Mouse (Mus musculus) midbrain, embryonic 12.5 days (tissue): Measurements from ENCODE around the gene Gprc5c. TPM values are rescaled to one million over a fixed set of nuclear protein-coding genes. Genes with fewer than 3 reads are reported as not detected.

Experiments used
- ATAC-seq: fragments of 200-750 bp; cut with Nextera tagmentation; 2 replicates; pipeline ENCODE4 v1.8.0; 2017; ENCODE audit warnings: low read depth, moderate TSS enrichment, moderate library complexity; ENCODE audit not compliant: low FRiP score
- H3K27ac ChIP-seq: fragments of 300-500 bp; sonication (generic); replicated peaks from 2 replicates; pipeline ENCODE4 v1.5.1; 2016; ENCODE audit warnings: mild to moderate bottlenecking
- H3K27me3 ChIP-seq: fragments of 300-500 bp; sonication (generic); 2 replicates; pipeline ENCODE4 v1.6.1; 2016; ENCODE audit warnings: mild to moderate bottlenecking
- H3K36me3 ChIP-seq: fragments of 300-500 bp; sonication (generic); 2 replicates; pipeline ENCODE4 v1.6.1; 2016
- H3K4me1 ChIP-seq: fragments of 300-500 bp; sonication (generic); 2 replicates; pipeline ENCODE4 v1.6.1; 2016
- H3K4me2 ChIP-seq: fragments of 300-500 bp; sonication (generic); replicated peaks from 2 replicates; pipeline ENCODE4 v1.6.1; 2016; ENCODE audit warnings: mild to moderate bottlenecking, moderate library complexity
- H3K4me3 ChIP-seq: fragments of 300-500 bp; sonication (generic); 2 replicates; pipeline ENCODE4 v1.5.1; 2016; ENCODE audit warnings: mild to moderate bottlenecking
- H3K9ac ChIP-seq: fragments of 300-500 bp; sonication (generic); replicated peaks from 2 replicates; pipeline ENCODE4 v1.6.1; 2016; ENCODE audit warnings: mild to moderate bottlenecking, moderate library complexity
- H3K9me3 ChIP-seq: fragments of 300-500 bp; sonication (generic); 2 replicates; pipeline ENCODE4 v1.6.1; 2016; ENCODE audit warnings: mild to moderate bottlenecking
- WGBS: fragments of 180-500 bp; shearing (Covaris S2); methylation state at CpG from one replicate; pipeline ENCODE4 v1.1.7; 2016; 5-methylcytosine and 5-hydroxymethylcytosine counted together
- polyA plus RNA-seq: library from polyadenylated mRNA; unstranded; fragments of >200 nt; fragmentation: Nextera tagmentation; extraction: Ambion mirVana; gene quantifications from 2 replicates; pipeline ENCODE4 v1.2.1, GENCODE M21; 2016

Gprc5c gene
- polyA plus RNA-seq, 1 experiment from 2014 or later, result 16.8 TPM

DNA sequence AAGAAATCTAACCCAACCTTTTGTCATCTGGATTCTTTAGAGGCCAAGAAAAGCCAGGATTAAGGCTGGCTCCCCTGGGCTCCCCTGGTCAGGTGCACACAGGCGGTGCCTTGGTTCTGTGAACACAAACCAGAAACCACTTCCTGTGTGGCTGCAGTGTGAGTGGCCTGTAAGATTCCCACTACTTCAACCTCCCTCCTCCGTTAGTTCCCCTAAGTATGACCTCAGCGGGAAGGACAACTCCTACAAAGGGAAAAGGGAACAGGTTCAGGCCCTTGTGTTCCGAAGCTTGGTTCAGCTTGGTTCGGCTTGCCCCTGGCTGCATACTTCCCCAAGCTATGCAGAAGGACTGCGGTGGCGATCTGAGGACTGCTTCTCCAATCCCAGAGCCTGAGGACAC is 32.8 kb upstream of the Gprc5c start:
- Histone ChIP-seq H3K4me1 (peaks cover 16% of the 10 kb centered on the region), H3K27ac (no peak overlapping the region), H3K27me3 (0 out of 2 replicates have a peak, but pooled peaks cover 6% of the 10 kb centered on the region), H3K36me3 (no peaks in the 10 kb centered on the region), H3K4me2 (no peak overlapping the region), H3K9ac (no peak overlapping the region), H3K9me3 (no peaks in the 10 kb centered on the region), H3K4me3 (no peak overlapping the region)
- 92% methylated on average over 7 of the region's 7 CpGs for WGBS
- ATAC-seq, result no peak

DNA sequence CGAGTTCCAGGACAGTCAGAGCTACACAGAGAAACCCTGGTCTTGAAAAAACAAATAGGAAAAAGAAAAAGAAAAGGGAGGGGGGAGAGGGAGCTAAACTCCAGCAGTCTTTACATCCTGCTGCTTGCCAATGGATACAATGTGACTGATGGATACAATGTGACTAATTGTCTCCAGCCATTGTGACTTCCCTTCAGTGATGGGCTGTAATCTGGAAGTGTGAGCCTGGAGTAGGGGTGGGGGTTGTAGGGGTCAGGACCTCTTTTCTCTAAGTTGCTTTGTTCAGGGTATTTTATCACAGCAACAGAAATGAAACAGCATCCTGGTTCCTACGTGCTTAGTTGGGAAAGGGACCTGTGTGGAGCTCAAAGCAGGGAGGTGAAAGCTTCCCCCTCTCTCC is 31.8 kb upstream of the Gprc5c start:
- H3K27me3 ChIP-seq, result 0 out of 2 replicates have a peak, but pooled peaks cover 8% of the 10 kb centered on the region
- H3K4me2 ChIP-seq, result no peak overlapping the region
- H3K4me3 ChIP-seq, result no peak overlapping the region
- no peaks in the 10 kb centered on the region for H3K36me3 ChIP-seq
- no peak for ATAC-seq
- H3K9ac ChIP-seq, result no peak overlapping the region
- H3K9me3 ChIP-seq, result no peaks in the 10 kb centered on the region
- WGBS, result 21% methylated on average over 2 of the region's 2 CpGs
- H3K27ac ChIP-seq, result no peak overlapping the region
- H3K4me1 ChIP-seq, result peaks cover 23% of the 10 kb centered on the region

DNA sequence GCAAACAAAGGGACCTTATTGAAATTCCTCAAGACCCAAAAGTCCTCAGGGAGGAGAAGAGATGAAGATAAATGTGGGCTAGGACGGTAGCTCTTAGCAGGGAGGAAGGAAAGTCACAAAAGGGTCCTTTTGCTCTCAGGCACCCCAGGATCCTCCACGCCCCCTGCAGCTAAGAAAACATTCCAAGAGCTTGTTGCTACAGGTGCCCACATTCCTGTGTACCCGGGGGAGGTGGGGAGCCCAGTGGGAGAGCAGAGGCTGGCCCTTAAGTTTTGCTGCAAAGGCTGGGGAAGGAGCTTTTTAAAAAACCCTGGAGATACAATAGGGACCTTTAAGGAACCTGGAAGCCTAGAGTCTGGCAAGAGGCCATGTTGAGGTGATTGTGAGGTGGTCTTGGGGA is 30.5 kb upstream of the Gprc5c start:
- Histone ChIP-seq H3K36me3 (no peaks in the 10 kb centered on the region), H3K4me1 (peaks cover 23% of the 10 kb centered on the region), H3K9me3 (no peaks in the 10 kb centered on the region), H3K4me3 (no peak overlapping the region), H3K4me2 (no peak overlapping the region), H3K9ac (no peak overlapping the region), H3K27ac (no peak overlapping the region), H3K27me3 (0 out of 2 replicates have a peak, but pooled peaks cover 11% of the 10 kb centered on the region)
- no peak for ATAC-seq
- 50% methylated on average over 3 of the region's 3 CpGs for WGBS

DNA sequence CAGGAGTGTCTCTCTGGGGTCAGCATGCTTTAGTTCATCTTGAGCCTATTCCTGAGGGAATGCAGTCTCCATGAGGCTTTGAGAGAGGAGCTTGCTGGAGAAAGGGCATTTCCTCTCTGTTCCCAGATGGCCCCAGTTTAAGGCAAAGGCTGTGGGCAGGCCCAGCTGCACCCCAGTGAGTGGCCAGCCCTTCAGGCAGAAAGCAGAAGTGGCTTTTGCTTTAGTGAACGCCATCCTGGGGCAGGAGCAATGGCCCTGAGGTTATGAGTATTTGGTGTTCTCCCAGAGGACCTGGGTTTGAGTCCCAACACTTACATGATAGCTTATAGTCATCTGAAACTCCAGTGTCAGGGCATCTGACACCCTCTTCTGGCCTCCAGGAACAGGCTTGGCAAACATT is 29.6 kb upstream of the Gprc5c start:
- no peak for ATAC-seq
- 75% methylated on average over 1 of the region's 1 CpGs for WGBS
- H3K4me2 ChIP-seq, result no peak overlapping the region
- no peak overlapping the region for H3K9ac ChIP-seq
- H3K36me3 ChIP-seq, result no peaks in the 10 kb centered on the region
- H3K4me3 ChIP-seq, result no peak overlapping the region
- H3K4me1 ChIP-seq, result peaks cover 23% of the 10 kb centered on the region
- 0 out of 2 replicates have a peak, but pooled peaks cover 11% of the 10 kb centered on the region for H3K27me3 ChIP-seq
- H3K9me3 ChIP-seq, result no peaks in the 10 kb centered on the region
- no peak overlapping the region for H3K27ac ChIP-seq

DNA sequence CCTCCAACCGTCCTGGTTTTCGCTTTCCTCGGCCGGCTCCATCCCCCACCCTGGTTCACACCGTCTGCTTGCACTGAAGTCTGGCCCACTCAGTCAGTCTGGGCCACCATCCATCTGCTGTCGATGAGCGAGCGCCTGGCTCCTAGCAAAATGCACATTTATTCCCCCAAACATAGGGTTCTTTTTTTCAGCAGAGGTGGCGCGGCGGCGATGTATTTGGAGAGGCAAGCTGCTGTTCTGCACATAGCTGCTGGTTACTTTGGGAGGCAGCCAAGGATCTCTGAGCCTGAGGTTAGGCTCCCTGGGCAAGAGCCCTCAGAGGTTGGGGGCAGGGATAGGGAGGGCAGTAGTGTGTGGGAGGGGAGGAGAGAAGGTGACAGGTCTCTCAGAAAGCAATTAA is 28.2 kb upstream of the Gprc5c start:
- WGBS, result 60% methylated on average over 12 of the region's 12 CpGs
- peaks cover 23% of the 10 kb centered on the region for H3K4me1 ChIP-seq
- H3K36me3 ChIP-seq, result no peaks in the 10 kb centered on the region
- H3K27ac ChIP-seq, result peak overlapping the region; percentile 25; the same call in 1 of the 2 replicates
- H3K4me2 ChIP-seq, result no peak overlapping the region
- no peak for ATAC-seq
- H3K27me3 ChIP-seq, result 0 out of 2 replicates have a peak, but pooled peaks cover 11% of the 10 kb centered on the region
- H3K4me3 ChIP-seq, result no peak overlapping the region
- H3K9me3 ChIP-seq, result no peaks in the 10 kb centered on the region
- no peak overlapping the region for H3K9ac ChIP-seq

DNA sequence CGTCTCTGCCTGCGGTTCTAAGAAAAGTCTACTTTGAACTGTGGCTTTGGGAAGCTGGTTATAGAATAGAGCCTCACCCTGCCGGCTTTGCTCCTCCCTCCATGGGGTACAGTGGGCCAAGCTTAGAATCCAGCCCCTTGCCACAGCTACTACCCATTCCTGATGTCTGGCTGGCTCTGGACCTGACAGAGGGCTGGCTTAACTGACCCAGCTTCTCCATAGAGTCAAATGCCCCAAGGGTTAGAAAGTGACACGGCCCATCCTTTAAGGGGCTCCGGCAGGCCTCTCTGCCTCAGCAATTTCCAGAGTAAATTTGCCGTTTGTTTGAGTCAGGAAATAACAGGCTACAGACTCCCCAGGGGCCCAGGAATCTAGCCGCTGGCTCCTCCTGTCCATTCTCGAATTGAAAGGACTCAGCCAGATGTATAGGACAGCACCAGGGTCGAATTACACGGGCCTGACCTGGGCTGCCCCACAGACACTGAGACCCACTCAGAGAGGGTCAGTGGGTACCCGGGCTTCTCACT is 27.7 kb upstream of the Gprc5c start:
- Histone ChIP-seq H3K9ac (no peak overlapping the region; the same call in 1 of the 2 replicates), H3K36me3 (no peaks in the 10 kb centered on the region), H3K4me1 (peaks cover 23% of the 10 kb centered on the region), H3K4me3 (no peak overlapping the region), H3K9me3 (no peaks in the 10 kb centered on the region), H3K27me3 (peaks cover 12% of the 10 kb centered on the region; the same call in 1 of the 2 replicates), H3K27ac (peak overlapping the region; percentile 25; the same call in 1 of the 2 replicates), H3K4me2 (no peak overlapping the region)
- WGBS, result under 1% methylated on average over 11 of the region's 11 CpGs
- no peak for ATAC-seq

DNA sequence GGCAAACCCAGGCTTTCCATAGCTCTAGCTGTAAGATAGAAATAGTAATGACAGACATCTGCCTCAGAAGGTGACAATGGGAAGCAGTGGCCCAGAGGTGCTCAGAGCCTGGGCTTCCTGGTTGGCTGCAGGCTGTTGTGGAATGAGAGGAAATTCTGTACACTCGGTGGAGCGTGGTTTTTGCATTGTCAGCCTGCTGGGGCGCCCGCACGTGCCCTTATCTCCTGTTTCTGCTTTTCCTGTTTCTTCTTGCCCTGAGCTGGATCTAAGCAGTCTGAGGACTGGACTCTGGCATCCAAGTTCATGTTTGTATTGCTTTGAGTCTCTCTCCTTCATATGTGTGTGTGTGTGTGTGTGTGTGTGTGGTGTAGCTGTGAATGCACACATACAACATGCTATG is 24.3 kb upstream of the Gprc5c start:
- Histone ChIP-seq H3K36me3 (no peaks in the 10 kb centered on the region), H3K4me3 (no peak overlapping the region), H3K27ac (no peak overlapping the region), H3K4me2 (no peak overlapping the region), H3K4me1 (peaks cover 32% of the 10 kb centered on the region), H3K9me3 (no peaks in the 10 kb centered on the region), H3K27me3 (peaks cover 15% of the 10 kb centered on the region; the same call in 1 of the 2 replicates), H3K9ac (no peak overlapping the region)
- WGBS, result 63% methylated on average over 5 of the region's 5 CpGs
- no peak for ATAC-seq

DNA sequence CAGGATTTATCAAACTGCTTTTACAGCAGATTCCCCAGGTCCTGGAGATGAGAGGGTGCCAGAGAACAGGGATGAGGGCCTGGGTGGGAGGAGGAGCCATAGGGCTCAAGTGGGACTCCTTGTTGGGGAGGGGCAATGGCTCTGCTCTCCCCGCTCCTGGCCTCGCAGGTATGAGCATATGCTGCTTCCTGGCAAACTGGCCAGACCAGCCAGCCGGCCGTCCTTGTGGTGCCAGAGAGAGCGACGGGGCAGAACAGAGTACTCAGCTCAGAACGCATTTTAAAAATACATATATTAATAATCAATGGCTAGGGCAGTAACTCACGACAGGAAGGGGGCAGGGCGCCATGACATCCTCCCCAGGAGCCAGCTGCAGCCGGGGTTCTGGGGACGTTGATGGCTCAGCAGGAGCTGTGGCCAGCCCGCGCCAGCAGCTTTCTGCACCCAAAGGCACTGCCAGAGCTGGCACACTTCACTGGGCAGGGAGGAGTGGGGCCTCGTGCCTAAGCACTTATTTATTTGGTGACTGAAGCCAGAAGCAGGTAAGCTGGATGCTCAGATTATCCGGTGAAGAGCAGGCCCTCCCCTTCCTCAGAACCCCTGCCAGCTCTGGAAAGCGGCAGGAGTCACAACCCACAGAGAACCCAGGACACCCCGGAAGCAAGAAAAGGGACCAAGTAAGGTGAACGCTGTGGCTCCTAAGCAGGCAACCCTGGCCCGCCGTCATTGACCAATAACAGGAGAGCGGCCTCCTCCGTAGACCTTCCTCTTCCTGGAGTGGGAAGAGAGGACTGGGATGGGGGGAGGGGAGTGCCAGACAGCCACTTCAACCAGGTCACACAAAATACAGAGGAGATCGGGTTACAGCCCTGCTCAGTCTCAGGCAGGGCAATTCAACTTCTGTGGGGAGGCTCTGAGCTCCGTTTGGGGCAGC is 21.2 kb upstream of the Gprc5c start:
- Histone ChIP-seq H3K27me3 (peaks cover 11% of the 10 kb centered on the region; the same call in 1 of the 2 replicates), H3K27ac (peak overlapping the region; percentile 17; the same call in 1 of the 2 replicates), H3K36me3 (no peaks in the 10 kb centered on the region), H3K9ac (peak overlapping the region; percentile 39), H3K4me1 (peaks cover 20% of the 10 kb centered on the region), H3K4me2 (peak overlapping the region; percentile 57), H3K9me3 (no peaks in the 10 kb centered on the region), H3K4me3 (peak overlapping the region; percentile 31)
- ATAC-seq, result peak; percentile 74
- 9% methylated on average over 24 of the region's 24 CpGs for WGBS

DNA sequence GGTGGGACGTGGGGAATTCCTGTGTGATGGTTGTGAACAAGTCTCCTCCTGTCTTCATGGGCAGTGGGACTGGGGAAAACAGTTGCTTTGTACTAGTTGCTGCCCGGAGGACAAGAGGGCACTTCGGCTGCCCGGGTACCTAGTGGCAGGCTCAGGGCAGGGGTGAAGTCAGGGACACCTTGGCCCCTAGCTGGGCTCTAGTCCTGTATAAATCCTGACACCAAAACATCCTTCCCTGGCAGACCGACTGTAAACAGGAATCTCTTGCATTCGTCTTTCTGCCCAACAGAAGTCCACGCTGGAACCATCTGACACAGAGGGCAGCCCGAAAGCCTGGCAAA is 20.5 kb upstream of the Gprc5c start:
- peak overlapping the region; percentile 57 for H3K4me2 ChIP-seq
- H3K4me1 ChIP-seq, result peaks cover 20% of the 10 kb centered on the region
- H3K27ac ChIP-seq, result peak overlapping the region; percentile 17; the same call in 1 of the 2 replicates
- ATAC-seq, result no peak
- H3K36me3 ChIP-seq, result no peaks in the 10 kb centered on the region
- H3K27me3 ChIP-seq, result peaks cover 11% of the 10 kb centered on the region; the same call in 1 of the 2 replicates
- WGBS, result 17% methylated on average over 8 of the region's 8 CpGs
- H3K9me3 ChIP-seq, result no peaks in the 10 kb centered on the region
- peak overlapping the region; percentile 39; the same call in 1 of the 2 replicates for H3K9ac ChIP-seq
- no peak overlapping the region; the same call in 1 of the 2 replicates for H3K4me3 ChIP-seq

DNA sequence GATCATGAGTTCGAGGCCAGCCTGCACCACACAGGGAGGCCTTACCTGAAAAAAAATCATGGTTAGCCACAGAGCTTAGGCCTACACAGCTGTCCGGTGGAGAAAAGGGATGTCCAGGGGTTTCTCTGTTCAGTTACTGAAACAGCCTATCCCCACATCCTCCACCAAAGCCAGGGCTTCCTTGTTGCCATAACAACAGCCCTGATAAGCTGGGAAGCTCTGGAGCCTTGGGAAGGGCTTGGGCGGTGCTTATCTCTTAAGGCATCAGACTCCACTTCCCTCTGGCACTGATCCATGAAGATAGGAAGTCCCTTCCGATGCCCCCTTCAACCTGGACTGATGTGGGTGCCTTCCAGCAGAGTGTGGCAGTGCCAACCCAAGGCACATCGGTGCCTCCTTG is 17.8 kb upstream of the Gprc5c start:
- WGBS, result 53% methylated on average over 5 of the region's 5 CpGs
- peaks cover 20% of the 10 kb centered on the region for H3K4me1 ChIP-seq

DNA sequence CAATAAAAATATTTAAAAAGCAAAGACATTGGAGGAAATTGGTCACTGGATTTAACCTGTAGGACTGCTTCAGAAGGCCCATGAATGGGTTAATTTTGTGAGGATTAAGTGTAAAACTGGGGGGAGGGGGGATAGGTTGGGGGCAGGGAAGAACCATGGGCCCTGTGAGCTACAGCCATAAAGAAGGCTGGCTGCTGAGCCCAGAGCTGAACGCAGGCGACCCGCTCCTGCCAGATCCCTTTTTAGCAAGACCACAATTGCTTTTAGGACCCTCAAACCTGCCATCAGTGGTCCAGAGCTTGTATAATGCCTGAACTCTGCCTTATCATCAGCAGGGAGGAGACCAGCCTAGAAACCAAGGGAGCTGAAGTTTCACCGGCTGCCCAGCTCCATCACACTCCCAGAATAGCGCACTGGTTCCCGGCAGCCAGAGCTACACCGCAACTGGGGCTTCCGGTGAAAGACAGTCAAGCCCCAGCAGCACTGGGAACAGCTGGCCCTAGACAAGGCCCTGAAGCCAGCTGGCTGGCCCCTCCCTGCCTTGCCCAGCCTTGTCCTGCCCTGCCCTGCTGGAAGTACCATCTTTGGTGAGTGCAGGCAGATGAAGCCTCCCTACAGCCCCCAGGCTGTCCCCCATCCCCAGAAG is 7.0 kb upstream of the Gprc5c start:
- Histone ChIP-seq H3K36me3 (no peaks in the 10 kb centered on the region), H3K4me2 (peak overlapping the region; percentile 21), H3K9ac (no peak overlapping the region), H3K27me3 (peaks cover 8% of the 10 kb centered on the region), H3K27ac (peak overlapping the region; percentile 68), H3K4me3 (no peak overlapping the region), H3K4me1 (peaks cover 10% of the 10 kb centered on the region), H3K9me3 (peaks cover 8% of the 10 kb centered on the region; the same call in 1 of the 2 replicates)
- WGBS, result 2% methylated on average over 8 of the region's 8 CpGs
- peak; percentile 68 for ATAC-seq

More for the DNA sequence above, 17.8 kb upstream of the Gprc5c start:
- no peak overlapping the region for H3K4me3 ChIP-seq
- H3K36me3 ChIP-seq, result no peaks in the 10 kb centered on the region
- peaks cover 4% of the 10 kb centered on the region; the same call in 1 of the 2 replicates for H3K27me3 ChIP-seq
- H3K9me3 ChIP-seq, result no peaks in the 10 kb centered on the region
- ATAC-seq, result no peak
- no peak overlapping the region for H3K27ac ChIP-seq
- H3K9ac ChIP-seq, result no peak overlapping the region
- no peak overlapping the region for H3K4me2 ChIP-seq
